Mouse (Mus musculus): ENCODE data around the gene Zwilch.

GRCm38 (mm10) chr9:64202331-64202730 is 29.4 kb upstream of the Zwilch start:
- TF ChIP-seq CTCF (conservative IDR thresholded peaks at IDR 0.05; ENCODE audit: low read length) (no peak), NANOG (IDR thresholded peaks at IDR 0.05; ENCODE audit: borderline replicate concordance, low read length) (no peak), POU5F1 (IDR thresholded peaks at IDR 0.05; ENCODE audit: borderline replicate concordance, low read length) (no peak)

Data from E14TG2a.4 (cell line).